Mouse (Mus musculus): ENCODE measurements around the gene Col27a1.

The Col27a1 gene

DNA sequence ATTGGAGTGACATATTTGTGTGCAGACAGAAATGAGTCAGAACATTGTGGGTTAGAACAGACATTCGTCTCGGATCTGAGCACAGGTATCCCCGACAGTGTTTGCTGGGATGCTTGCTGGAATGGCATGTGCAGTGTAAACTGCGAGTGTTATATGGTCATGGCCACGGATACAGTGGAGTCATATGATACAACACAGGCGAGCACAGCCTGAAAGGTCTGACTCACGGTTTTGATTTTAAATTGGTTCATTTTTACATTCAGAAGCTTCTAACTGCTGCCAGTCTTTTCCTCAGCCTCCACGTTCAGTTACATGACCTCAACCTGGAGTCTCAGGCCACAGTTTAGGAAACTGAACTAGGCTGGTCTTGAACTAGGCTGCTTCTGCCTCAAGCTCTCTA is 83.1 kb downstream of the Col27a1 start:
- in situ Hi-C loops (cut with MboI; ENCODE audit: unreplicated experiment in 2 of 2) = no loop called here

DNA sequence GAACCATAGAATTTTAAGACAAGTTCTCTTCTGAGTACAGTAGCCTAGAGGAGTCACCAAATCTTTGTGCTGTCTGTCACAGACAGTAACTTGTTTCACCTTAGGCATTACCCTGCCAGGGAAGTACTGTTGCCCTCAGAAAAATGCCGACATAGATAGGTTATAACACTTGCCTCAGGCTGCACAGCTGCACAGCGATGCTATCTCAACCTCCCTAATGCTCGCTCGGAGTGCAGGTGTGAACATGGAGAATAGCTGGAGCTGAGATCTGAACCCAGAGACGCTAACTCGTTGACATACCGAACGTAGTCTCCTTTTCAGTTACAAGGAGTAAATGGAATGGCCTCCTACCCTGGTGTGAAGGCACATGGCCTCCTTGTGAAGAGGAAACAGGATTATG is 84.4 kb downstream of the Col27a1 start:
- in situ Hi-C loops (cut with MboI; ENCODE audit: unreplicated experiment in 2 of 2) = no loop called here

DNA sequence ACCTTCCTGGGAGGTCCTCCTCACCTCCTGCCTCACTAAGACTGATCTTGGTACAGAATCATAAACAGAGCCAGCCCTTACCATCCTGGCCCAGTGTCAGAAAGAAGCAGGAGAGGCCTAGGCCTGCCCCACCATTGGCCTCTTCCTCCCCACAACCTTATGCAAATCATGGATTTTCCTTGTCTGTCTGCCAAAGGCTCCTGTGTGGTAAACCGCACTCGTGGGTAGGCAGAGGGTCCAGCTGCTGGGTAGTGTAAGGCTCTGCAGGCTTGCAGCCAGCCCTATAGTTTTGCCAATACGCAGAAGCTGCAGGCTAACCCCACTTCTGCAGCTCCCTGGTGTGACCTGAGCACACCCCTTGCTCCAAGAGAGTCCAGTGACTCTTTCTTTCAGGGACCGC is 88.8 kb downstream of the Col27a1 start:
- in situ Hi-C loops (cut with MboI; ENCODE audit: unreplicated experiment in 2 of 2) = loop anchor here (25.0 kb wide), 3 partner anchors 415 to 740 kb away; partner anchors contain the start of gene Rgs3 (in 1 of the 2)

DNA sequence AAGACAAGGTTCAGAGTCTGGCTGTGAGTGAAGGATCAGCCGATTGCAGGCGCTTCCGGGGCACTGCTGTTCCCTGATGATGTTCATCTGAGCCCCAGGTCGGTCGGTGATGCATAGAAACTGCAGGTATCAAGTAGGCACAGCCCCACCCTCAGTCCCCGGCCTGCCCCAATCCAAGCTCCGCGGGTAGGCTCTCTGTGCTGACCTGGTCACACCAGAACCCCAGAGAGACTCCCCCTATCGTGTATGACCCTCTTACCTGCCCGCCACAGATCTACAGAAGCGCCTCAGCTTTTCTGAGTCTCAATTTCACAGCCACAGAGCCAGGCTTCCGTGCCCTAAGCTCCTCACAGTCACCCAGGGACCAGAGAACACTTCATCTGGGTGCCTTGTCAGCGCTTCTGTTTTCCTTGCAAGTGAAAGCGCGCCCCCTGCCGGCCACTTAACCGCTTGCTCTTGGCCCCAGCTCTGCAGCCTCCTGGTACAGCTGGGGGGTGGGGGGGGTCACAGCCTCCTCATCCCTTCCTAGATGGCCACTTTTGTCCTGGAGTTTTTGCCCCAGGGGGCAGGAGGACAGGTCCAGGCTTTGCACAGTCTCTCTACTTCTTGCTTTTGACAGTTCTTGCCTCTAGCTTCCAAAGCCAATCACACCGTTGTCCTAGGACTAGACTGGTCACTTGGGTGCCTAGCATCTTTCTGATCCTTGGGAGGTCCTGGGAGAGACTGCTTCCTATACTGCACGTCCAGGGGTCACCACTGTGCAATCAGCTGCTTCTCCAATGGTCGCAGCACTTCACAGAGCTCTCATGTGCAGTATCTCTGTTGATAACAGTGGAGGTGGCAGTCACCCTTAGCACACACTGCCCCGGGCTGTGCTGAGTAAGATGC is 93.6 kb downstream of the Col27a1 start:
- in situ Hi-C loops (cut with MboI; ENCODE audit: unreplicated experiment in 2 of 2) = loop anchor here (5.0 to 25.0 kb wide), 5 partner anchors 90 to 745 kb away; partner anchors contain the start of gene Rgs3 (in 1 of the 2)

DNA sequence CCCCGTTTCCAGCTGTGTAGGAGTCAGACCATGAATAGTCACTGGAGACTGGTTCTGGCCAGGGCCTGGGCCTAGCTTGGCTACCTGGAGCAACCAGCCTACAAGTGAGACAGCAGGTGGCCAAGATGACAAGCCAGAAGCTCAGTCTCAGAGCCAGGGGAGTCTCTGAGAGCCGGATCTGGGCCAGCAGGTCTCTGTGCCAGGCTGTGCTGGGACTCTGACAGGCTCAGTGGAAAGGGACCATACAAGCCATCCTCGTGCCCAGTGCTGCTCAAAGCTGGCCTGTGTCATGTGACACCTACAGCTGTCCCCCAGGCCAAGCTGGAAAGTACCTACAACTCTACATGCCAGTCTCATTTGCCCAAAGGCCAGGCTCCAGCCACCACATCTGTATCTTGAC is 94.5 kb downstream of the Col27a1 start:
- in situ Hi-C loops (cut with MboI; ENCODE audit: unreplicated experiment in 2 of 2) = loop anchor here (5.0 to 25.0 kb wide), 5 partner anchors 91 to 746 kb away; partner anchors contain the start of gene Rgs3 (in 1 of the 2)

DNA sequence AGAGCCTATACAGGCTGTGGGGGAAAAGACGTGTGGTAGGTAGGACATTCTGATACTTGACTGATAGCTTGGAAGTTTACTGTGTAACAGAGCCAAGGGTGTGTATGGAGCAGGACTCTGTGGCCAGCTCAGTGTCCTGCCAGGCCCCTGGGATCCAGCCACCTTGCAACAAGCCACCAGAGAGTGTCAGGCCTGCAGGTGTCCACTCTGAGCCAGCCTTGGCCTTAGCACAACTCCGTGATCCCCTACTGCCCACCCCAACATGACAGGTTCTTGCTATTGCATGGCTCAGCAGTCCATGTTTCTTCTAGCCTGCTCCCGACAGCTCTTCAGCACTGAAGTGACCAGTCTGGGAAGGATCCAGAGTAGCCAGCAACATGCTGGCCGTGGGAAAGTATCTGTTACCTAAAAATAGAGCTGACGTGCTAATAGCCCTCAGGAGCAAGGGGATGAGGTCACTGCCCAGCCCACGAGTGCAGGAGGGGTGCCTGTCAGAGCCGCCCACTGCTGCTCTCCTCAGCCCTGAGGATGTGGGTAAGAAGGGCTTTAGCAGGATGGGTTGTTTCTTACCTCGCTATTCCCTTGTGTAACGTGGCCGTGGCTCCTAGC is 96.5 kb downstream of the Col27a1 start:
- in situ Hi-C loops (cut with MboI; ENCODE audit: unreplicated experiment in 2 of 2) = loop anchor here (25.0 kb wide), 3 partner anchors 423 to 748 kb away; partner anchors contain the start of gene Rgs3 (in 1 of the 2)

DNA sequence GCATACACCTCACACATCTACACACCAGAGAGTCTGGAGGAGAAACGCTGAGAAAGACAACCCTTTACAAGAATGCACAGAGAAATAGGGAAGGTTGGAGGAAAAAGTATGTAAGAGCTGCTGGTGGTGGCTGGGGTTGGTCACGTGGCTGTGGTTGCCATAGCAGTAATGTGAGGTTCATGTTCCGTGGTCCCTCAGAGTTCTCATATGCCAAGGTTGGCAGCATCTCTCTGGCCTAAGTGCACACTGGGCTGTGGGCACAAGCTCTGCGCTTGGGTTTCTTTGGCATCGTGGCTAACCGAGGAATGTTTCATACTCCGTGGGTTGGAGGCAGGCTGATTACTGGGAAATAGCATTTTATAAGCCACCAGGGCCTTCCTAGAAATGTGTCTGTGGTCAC is 97.6 kb downstream of the Col27a1 start:
- in situ Hi-C loops (cut with MboI; ENCODE audit: unreplicated experiment in 2 of 2) = loop anchor here (25.0 kb wide), 3 partner anchors 424 to 749 kb away; partner anchors contain the start of gene Rgs3 (in 1 of the 2)

DNA sequence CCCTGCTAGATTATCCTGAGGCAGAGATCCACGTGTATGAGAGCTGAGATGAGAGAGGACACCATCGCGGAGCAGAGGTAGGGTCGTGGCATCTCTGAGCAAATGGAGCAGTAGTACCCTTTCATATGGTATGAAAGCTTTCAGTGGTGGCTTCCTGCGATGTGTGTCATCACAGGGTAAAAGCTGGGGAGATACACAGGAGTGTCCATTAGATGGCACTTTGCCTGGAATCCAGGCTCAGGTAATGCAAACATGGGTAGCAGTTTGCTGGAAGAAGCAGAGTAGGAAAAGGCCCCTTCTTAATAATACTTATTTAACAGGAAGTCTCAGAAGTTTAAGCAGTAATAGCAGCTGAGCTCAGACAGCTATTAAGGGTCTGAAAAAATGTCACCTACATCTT is 100.3 kb downstream of the Col27a1 start:
- in situ Hi-C loops (cut with MboI; ENCODE audit: unreplicated experiment in 2 of 2) = loop anchor here (25.0 kb wide), 3 partner anchors 427 to 752 kb away; partner anchors contain the start of gene Rgs3 (in 1 of the 2)

DNA sequence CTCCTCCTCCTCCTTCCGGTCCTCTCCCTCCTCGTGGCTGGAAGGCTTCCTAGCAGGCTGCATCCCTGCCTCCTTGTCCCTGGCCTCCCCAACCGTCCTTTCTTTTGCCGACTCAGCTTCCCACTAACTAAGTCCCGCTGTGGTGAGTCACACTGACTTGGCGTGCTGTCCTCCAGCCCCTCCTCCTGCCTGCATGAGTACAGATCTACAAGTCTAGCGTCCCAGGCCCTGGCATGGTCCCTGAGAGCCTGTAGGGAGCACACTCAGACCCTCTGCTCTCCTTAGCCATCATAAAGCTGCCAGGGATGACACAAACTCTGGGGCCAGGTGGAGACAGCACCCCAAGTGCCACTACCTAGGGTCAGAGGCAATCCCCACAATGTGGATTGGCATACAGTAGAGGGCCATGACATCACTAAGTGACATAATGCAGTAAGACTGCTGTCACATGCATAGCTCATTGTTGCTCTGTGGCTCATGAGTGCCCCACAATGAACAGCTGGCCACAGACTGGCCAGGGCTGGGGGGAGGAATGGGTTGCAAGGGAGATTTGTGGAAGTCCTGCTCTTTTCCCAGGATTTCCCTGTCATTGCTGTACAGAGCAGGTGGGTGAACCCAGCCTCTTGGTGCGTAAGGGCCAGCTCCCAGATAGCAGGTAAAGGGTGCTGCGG is 102.4 kb downstream of the Col27a1 start:
- in situ Hi-C loops (cut with MboI; ENCODE audit: unreplicated experiment in 2 of 2) = loop anchor here (25.0 kb wide), 3 partner anchors 429 to 754 kb away; partner anchors contain the start of gene Rgs3 (in 1 of the 2)

DNA sequence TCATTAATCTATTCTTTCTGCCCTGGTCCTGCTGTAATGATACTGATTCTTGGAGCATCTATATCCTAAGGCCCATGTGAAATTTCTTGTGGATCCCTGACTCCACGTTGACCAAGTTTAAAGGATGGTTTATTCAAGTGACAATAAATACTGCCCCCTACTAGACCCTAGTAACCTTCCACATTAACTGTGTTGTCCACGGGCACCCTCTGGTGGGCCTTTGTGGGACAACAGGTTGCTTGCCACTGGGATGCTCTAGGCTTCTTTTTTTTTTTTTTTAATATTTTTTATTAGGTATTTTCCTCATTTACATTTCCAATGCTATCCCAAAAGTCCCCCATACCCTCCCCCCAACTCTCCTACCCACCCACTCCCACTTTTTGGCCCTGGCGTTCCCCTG is 105.8 kb downstream of the Col27a1 start:
- in situ Hi-C loops (cut with MboI; ENCODE audit: unreplicated experiment in 2 of 2) = loop anchor here (25.0 kb wide), 3 partner anchors 432 to 757 kb away; partner anchors contain the start of gene Rgs3 (in 1 of the 2)

DNA sequence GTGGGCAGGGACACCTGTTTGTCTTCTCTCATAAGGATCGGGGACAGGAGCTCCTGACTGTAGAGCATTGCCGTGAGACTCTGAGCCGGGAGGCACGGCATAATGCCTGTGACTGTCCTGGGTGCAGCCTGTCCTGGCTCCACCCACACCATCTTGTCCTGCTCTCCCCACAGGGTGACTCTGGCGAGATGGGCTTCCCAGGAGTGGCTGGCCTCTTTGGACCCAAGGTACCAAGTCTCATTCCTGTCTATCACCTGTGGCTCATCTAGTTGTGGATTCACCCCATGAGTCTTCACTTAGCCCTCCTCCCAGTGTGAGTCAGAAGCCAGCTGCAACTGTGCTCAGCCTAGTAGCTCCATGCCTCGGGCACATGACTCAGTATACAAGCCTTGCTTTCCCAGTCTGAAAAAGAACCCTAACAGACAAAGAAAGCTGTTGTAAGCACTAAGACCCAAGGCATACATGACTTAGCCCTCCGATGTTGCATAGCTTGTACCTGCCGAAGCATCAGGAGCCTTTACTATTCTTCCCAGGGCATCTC is 109.5 kb downstream of the Col27a1 start:
- in situ Hi-C loops (cut with MboI; ENCODE audit: unreplicated experiment in 2 of 2) = loop anchor here (25.0 kb wide), 3 partner anchors 436 to 761 kb away; partner anchors contain the start of gene Rgs3 (in 1 of the 2)

DNA sequence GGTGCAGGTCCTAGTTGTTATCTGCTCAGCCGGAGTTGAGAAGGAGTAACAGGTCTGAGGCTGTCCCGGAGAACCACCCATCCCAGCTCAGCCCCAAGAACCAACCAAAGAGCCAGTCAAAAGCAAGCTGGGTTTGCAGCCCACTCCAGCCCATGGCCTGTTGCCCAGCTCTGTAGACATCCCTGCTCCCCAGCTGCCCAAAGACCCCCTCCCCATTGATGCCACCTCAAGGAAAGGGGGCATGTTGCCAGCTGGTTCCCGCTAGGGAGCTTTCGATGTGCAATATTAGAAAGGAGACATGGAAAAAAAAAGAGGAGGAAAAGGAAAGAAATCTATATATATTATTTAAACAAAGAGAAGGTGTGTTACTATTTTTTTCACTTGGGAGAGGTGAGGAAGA is 119.6 kb downstream of the Col27a1 start:
- in situ Hi-C loops (cut with MboI; ENCODE audit: unreplicated experiment in 2 of 2) = no loop called here

DNA sequence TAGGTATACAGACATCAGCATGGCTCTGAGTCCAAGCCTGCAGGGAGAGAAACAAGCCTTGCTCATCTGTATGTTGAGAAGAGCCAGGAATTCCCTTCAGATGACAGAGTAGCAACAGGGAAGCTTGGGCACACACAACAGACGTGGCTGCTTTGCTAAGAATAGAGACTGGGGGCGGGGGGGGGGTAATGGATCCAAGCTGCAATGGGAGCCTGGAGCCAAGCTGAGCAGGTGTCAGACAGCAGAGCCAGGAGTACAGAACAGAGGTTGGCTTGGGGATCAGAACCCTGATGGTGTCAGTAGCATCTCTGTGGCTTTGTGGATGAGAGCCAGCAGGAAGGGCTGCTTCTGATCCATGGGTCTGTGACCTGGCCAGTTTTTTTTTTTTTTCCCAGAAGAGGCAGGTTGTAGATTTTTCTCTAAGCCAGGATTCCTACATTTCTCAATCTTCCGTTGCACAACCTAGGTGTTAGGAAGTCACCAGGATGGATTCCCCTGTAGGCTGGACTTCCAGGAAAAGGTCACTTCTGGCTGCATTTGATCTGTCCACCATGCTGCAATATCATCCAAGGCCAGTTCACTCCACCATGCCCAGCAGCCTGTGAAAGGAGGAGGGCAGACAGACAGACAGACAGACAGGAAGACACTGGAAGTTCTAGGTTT is 124.7 kb downstream of the Col27a1 start:
- in situ Hi-C loops (cut with MboI; ENCODE audit: unreplicated experiment in 2 of 2) = no loop called here

DNA sequence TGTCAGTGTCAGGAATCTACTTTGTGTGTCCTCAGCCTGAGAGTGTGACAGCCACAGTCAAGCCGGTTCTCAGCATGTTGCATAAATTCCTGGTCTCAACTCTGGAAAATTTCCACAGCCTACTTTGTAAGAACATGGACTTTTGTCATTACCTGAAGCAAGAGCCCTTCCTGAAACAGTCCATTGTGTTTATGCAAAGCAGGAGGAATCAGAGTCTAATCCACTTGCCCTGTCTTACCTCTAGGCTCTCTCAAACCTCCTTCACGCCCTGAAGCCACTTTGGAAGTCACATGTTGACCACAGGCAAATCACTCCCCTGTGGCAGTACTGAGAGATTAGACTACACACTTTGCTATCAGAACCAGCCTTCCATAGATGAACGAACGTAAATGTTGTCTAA is 128.7 kb downstream of the Col27a1 start:
- in situ Hi-C loops (cut with MboI; ENCODE audit: unreplicated experiment in 2 of 2) = no loop called here

DNA sequence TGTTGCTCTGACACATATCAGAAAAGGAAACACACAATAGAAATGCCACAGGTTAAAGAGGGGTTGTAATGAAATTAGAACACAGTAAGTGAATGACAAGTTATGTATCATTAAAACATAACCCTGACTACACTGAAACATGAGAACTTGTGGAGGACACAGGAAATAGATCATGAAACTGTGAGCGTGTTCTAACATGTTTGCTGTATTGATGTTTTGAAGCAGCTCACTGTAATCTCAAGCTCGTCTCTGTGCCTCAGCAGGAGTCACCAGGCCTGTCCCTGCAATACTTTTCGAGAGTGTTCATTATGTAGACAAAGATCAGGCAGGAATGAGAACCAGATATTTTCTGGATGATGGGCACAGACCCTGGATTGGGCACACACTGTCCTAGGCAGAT is 129.8 kb downstream of the Col27a1 start:
- in situ Hi-C loops (cut with MboI; ENCODE audit: unreplicated experiment in 2 of 2) = no loop called here

DNA sequence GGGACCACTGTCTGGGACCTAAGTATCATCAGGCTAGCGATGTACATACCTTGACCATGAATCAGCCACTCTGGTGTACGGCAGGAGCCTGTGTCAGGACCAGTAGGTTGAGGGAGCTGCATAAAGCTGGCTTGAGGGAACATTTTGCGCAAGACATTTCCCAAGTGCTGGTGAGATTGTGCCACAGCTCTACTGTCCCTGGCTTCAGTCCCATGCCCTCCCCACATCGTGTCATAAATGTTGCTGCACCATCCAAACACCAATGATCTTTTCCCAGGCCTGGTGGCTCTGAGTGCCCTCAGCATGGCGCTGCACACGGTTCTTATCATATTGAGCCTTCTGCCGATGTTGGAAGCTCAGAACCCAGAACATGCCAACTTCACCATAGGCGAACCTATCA is 130.5 kb downstream of the Col27a1 start, which contains the start of gene Orm1:
Gene Orm1 (plus strand): TSS at position 266 of the 400 bp plus-strand sequence.
- in situ Hi-C loops (cut with MboI; ENCODE audit: unreplicated experiment in 2 of 2) = no loop called here

DNA sequence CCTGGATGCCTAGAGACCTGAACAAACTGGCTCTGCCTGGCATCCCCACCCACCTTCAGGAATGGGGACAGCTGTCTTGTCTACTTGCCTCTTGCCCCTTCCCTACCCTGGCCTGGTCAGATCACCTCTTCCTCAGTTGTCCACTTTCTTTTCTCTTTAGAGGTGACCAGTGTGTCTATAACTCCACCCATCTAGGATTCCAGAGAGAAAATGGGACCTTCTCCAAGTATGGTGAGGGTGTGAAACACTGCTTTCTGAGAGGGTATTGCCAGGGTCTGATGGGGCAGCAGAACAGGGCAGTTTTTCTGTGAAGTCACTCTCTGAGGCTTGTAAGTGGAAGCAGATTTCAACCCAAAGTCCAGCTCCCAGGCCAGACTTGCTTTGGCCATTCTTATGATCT is 131.5 kb downstream of the Col27a1 start:
- in situ Hi-C loops (cut with MboI; ENCODE audit: unreplicated experiment in 2 of 2) = no loop called here

DNA sequence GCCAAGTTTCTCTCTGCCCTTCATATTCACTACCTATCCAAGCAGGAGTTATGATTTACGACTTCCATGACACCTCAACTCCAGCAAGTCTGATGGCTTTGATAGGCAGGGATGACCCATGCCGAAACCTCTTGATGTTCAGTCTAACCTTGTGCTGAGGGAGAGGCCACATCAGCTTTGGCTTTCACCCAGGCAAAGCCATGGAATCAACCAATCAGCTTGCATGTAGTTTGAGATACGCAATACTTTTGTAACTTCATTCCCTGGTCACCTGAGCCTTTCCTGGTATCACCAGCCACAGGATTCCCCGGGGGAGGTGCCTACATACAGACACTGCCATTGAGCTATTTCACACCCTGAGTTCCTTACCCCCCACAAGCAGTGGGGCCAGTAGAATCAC is 132.9 kb downstream of the Col27a1 start:
- in situ Hi-C loops (cut with MboI; ENCODE audit: unreplicated experiment in 2 of 2) = no loop called here

DNA sequence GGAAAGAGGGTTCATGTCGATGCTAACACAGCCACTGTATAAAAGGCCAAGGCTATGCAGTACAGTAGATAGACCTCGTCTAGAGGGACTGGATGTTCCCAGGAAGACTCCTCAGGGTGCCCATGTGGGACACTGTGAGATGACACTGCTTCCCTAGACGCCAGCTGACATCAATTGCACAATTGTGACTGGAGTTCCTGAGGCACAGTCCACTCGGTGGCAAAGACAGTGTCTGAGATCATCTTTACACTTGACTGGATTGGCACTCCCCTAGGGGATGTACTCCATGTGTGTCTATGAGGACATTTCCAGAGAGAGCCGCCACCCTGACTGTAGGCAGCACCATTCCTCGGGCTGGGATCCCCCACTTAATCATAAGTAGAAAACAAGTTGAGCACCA is 134.7 kb downstream of the Col27a1 start:
- in situ Hi-C loops (cut with MboI; ENCODE audit: unreplicated experiment in 2 of 2) = no loop called here
